25 mouse cellular contexts compared by ENCODE assay signal in the genomic region with DNA sequence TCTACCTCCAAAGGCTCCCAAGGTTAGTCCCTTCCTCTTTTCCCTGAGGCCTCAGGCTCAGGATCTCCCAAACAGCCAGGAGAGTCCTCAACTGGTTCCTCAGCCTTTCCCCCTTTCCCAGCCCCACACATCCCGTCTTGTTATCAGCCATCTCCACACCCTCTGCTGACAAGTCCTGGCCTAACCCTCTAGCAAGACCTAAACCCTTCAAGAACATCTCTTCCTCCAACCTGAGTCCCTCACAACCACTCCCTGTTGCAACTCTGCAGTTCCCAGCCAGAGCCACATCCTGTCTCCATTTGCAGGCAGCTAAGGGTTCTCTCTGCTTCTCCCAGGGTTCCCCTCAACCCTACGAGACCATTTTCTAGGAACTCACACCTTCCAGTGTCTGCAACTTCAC. TPM values are rescaled to one million over a fixed set of nuclear protein-coding genes. Genes with fewer than 3 reads are reported as not detected.
"Had no signal": no experiment of that assay in that cellular context is flagged by ENCODE, and none has a peak within 500 bp of the region (broad histone marks: within the 10 kb centered on the region; RNA-seq: fewer than 3 reads in every experiment).

No protein-coding gene starts in this region.

- ATAC-seq: midbrain, embryonic 13.5 days; midbrain, embryonic 15.5 days had no signal

- H3K4me3 ChIP-seq: liver, embryonic 15.5 days; megakaryocyte, embryonic 14.5 days; midbrain, embryonic 13.5 days; midbrain, embryonic 15.5 days; myocyte; neural tube, embryonic 13.5 days; neural tube, embryonic 15.5 days had no signal

- H3K36me3 ChIP-seq: liver, embryonic 15.5 days; midbrain, embryonic 13.5 days; midbrain, embryonic 15.5 days; neural tube, embryonic 13.5 days; neural tube, embryonic 15.5 days had no signal

- H3K27ac ChIP-seq: liver, embryonic 15.5 days; midbrain, embryonic 13.5 days; midbrain, embryonic 15.5 days; neural tube, embryonic 13.5 days; neural tube, embryonic 15.5 days had no signal

- H3K9ac ChIP-seq: liver, embryonic 15.5 days; lung, embryonic 14.5 days; midbrain, embryonic 13.5 days; midbrain, embryonic 15.5 days; neural tube, embryonic 13.5 days; neural tube, embryonic 15.5 days had no signal

- H3K4me2 ChIP-seq: liver, embryonic 15.5 days; lung, embryonic 14.5 days; midbrain, embryonic 11.5 days; midbrain, embryonic 13.5 days; midbrain, embryonic 15.5 days; neural tube, embryonic 13.5 days; neural tube, embryonic 15.5 days had no signal

- H3K9me3 ChIP-seq: liver, embryonic 15.5 days; megakaryocyte, embryonic 14.5 days; midbrain, embryonic 13.5 days; midbrain, embryonic 15.5 days; neural tube, embryonic 13.5 days; neural tube, embryonic 15.5 days had no signal

- DNase-seq: lung, adult 18-20 months; lung, embryonic 14.5 days; lung, postnatal 10 days; lung, postnatal 4 days; retina, postnatal 1 day; right cerebral cortex, adult 18-20 months; right cerebral cortex, postnatal 25 days; right cerebral cortex, postnatal 4 days; spleen, adult 18-20 months; thymus, adult 18-20 months; thymus, postnatal 14 days; thymus, postnatal 36 days had no signal

- H3K4me1 ChIP-seq: midbrain, embryonic 13.5 days had no signal

- H3K27me3 ChIP-seq: liver, embryonic 15.5 days; midbrain, embryonic 15.5 days; neural tube, embryonic 13.5 days; neural tube, embryonic 15.5 days had no signal

RNA-seq across cellular contexts. Expression of a gene that starts 16.8 kb away (rescaled TPM):
- total RNA-seq: midbrain, postnatal 0 days had no signal
- polyA plus RNA-seq: lung, embryonic 14.5 days; midbrain, embryonic 15.5 days; myocyte; small intestine, adult 2 months had no signal

RNA-seq across cellular contexts. Expression of a gene that starts 54.1 kb away (rescaled TPM):
- total RNA-seq: midbrain, postnatal 0 days had no signal
- polyA plus RNA-seq: liver, embryonic 15.5 days; lung, embryonic 14.5 days; lung, embryonic 16.5 days; midbrain, embryonic 11.5 days; midbrain, embryonic 15.5 days; midbrain, postnatal 0 days; myocyte; neural tube, embryonic 11.5 days; neural tube, embryonic 13.5 days; small intestine, adult 2 months; stomach, embryonic 14.5 days had no signal
